Mouse (Mus musculus) lung, postnatal 0 days (tissue): ENCODE data around the gene Poln.

Experiments
- CTCF ChIP-seq: IDR thresholded peaks from 2 replicates; pipeline ENCODE4 v1.5.1; 2016; ENCODE audit warnings: antibody characterized with exemption, mild to moderate bottlenecking
- EP300 ChIP-seq: IDR thresholded peaks from 2 replicates; pipeline ENCODE4 v1.6.1; 2016; ENCODE audit warnings: antibody characterized with exemption, mild to moderate bottlenecking, control low read depth

DNA sequence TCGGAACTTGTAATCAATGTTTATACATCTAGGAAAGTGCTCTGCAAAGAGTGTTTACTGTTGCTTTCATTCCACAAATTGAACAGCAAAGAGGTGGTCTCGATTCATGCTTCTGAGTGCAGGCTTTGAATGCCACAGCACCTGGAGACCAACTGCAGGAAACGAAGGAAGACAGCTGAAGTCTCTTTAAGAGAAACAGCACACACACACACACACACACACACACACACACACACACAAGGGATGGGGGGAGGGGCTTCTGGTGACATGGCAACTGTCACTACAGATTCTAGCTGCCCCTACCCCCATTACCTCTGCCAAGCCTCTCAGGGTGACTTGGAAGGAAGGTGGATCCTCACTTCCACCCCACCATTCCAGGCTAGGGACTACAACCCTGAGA, 38.3 kb upstream of the Poln start:
- TF ChIP-seq EP300 = no peak
- no peak for TF ChIP-seq CTCF
